Mouse (Mus musculus): Measurements from ENCODE around the gene Homer1.

GRCm38 (mm10) chr13:93309295-93309694, 9.9 kb downstream of the Homer1 start:
- TF ChIP-seq CTCF (IDR thresholded peaks at IDR 0.05; ENCODE audit: extremely low read depth, insufficient read depth, insufficient read length, insufficient replicate concordance) (no peak), POLR2A (IDR thresholded peaks at IDR 0.05; ENCODE audit: low read depth, low read length) (no peak)
